Mouse (Mus musculus) bone marrow macrophage, adult 2 months (primary cell): ENCODE results near the gene Adamts4.

ENCODE experiments used
- CTCF ChIP-seq: IDR thresholded peaks from 2 replicates; pipeline ENCODE4 v1.5.1; 2012; ENCODE audit warnings: low read depth, mild to moderate bottlenecking, low read length, moderate library complexity
- POLR2A ChIP-seq: IDR thresholded peaks from 2 replicates; pipeline ENCODE4 v1.6.1; 2012; ENCODE audit warnings: mild to moderate bottlenecking, low read depth, low read length, borderline replicate concordance

DNA sequence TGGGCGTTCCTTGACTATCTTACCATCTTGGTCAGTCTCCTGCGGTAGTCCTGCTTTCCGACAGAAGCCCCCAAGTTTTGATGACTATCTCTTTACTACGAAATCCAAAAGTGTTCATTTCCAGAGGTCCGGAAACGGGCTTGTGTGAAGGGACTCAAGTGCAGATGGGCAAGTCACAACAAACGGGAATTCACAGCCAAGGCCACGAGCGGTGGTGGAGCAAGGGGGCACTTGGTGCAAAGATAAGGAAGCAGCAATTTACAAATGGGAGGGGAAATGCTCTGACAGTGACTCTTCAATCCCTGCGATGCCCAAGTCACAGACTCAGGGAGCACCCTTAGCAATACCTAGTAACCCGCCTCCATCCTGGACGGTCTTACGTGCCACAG is 2.8 kb upstream of the Adamts4 start:
- TF ChIP-seq POLR2A (0 out of 2 replicates have a peak, but pooled peaks have one; percentile 8), CTCF (no peak)
